Mouse (Mus musculus) G1E (cell line): Measurements from ENCODE around the gene Ifi44.

ENCODE experiments used
- CTCF ChIP-seq: IDR thresholded peaks from 2 replicates; pipeline ENCODE4 v1.5.1; 2012; ENCODE audit warnings: low read depth, low read length, inconsistent platforms, mixed read lengths
- GATA1 ChIP-seq: IDR thresholded peaks from 2 replicates; pipeline ENCODE4 v1.6.1; 2012; ENCODE audit warnings: borderline replicate concordance, low read length, inconsistent platforms, mixed read lengths
- POLR2AphosphoS5 ChIP-seq: IDR thresholded peaks from 2 replicates; pipeline ENCODE4 v1.6.1; 2012; ENCODE audit warnings: low read depth, low read length, inconsistent platforms; ENCODE audit not compliant: insufficient replicate concordance

DNA sequence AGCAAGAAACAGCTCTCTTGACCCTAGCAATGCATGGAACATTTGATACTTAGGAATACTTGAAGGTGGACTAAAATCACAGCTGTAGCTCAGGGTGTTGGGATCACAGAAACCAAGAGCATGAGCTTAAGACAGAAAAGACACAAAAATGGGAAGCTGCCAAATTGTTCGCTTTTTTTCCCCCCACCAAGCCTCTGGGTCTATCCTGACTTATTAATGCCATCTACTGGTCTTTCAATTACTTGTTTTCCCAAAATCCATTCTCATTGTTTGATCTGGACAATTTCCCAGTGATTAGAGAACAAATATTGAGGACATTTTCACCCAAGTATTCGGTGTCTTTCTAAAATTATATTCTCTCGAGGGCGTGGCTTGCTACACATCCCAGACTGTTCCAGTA lies 42.4 kb downstream of the Ifi44 start:
- no peak for TF ChIP-seq CTCF
- TF ChIP-seq GATA1 = no peak
- TF ChIP-seq POLR2AphosphoS5 = no peak
